Mouse (Mus musculus): Measurements from ENCODE around the gene C2cd3. TPM values are rescaled to one million over a fixed set of nuclear protein-coding genes. Genes with fewer than 3 reads are reported as not detected.

The C2cd3 gene
- polyA plus RNA-seq, 1 experiment, result 6.0 TPM

GRCm38 (mm10) chr7:100466781-100467510 is 94.9 kb downstream of the C2cd3 start:
- Histone ChIP-seq H3ac (ENCODE audit: control insufficient read depth, insufficient read length) (no peak overlapping the region), H3K4me3 (no peak overlapping the region), H3K79me2 (ENCODE audit: control insufficient read depth, insufficient read depth) (no peaks in the 10 kb centered on the region), H3K36me3 (ENCODE audit: control insufficient read depth, insufficient read depth) (no peaks in the 10 kb centered on the region), H3K27me3 (ENCODE audit: control insufficient read depth, insufficient read depth, insufficient read length) (no peaks in the 10 kb centered on the region), H3K4me2 (ENCODE audit: low read depth) (peak overlapping the region; percentile 76)
- TF ChIP-seq MAX (IDR thresholded peaks at IDR 0.05; ENCODE audit: low read depth) (no peak), REST (IDR thresholded peaks at IDR 0.05; ENCODE audit: insufficient read depth, insufficient read length) (no peak), SRF (IDR thresholded peaks at IDR 0.05; ENCODE audit: control insufficient read depth, insufficient read length, low read depth) (no peak), POLR2AphosphoS2 (IDR thresholded peaks at IDR 0.05; ENCODE audit: insufficient read length, low read depth) (no peak), TCF3 (IDR thresholded peaks at IDR 0.05; ENCODE audit: insufficient read length, low read depth) (no peak), CEBPB (IDR thresholded peaks at IDR 0.05; ENCODE audit: insufficient read depth, poor library complexity, severe bottlenecking) (no peak), E2F4 (IDR thresholded peaks at IDR 0.05; ENCODE audit: insufficient read depth) (no peak), MYOD1 (IDR thresholded peaks at IDR 0.05; ENCODE audit: control insufficient read depth in 1 of 3, insufficient read length in 2 of 3, low read depth in 2 of 3) (no peak), USF1 (IDR thresholded peaks at IDR 0.05; ENCODE audit: low read depth) (no peak), TCF12 (IDR thresholded peaks at IDR 0.05; ENCODE audit: insufficient read depth, poor library complexity, severe bottlenecking) (no peak), POLR2A (IDR thresholded peaks at IDR 0.05; ENCODE audit: insufficient read length, low read depth) (no peak), MYOG (IDR thresholded peaks at IDR 0.05; ENCODE audit: control insufficient read depth in 1 of 3, insufficient read depth in 1 of 3, insufficient read length in 2 of 3, low read depth in 2 of 3) (no peak)

GRCm38 (mm10) chr7:100468761-100469160 is 96.7 kb downstream of the C2cd3 start:
- H3K27me3 ChIP-seq (ENCODE audit: control insufficient read depth, insufficient read depth, insufficient read length), result no peaks in the 10 kb centered on the region
- no peak overlapping the region for H3K4me3 ChIP-seq
- no peaks in the 10 kb centered on the region for H3K36me3 ChIP-seq (ENCODE audit: control insufficient read depth, insufficient read depth)
- no peaks in the 10 kb centered on the region for H3K79me2 ChIP-seq (ENCODE audit: control insufficient read depth, insufficient read depth)
- no peak overlapping the region for H3K4me2 ChIP-seq (ENCODE audit: low read depth)
- TF ChIP-seq REST (IDR thresholded peaks at IDR 0.05; ENCODE audit: insufficient read depth, insufficient read length), result no peak
- no peak for TF ChIP-seq TCF3 (IDR thresholded peaks at IDR 0.05; ENCODE audit: insufficient read length, low read depth)
- no peak for TF ChIP-seq MAX (IDR thresholded peaks at IDR 0.05; ENCODE audit: low read depth)
- TF ChIP-seq E2F4 (IDR thresholded peaks at IDR 0.05; ENCODE audit: insufficient read depth), result no peak
- TF ChIP-seq MYOD1 (IDR thresholded peaks at IDR 0.05; ENCODE audit: control insufficient read depth in 1 of 3, insufficient read length in 2 of 3, low read depth in 2 of 3), result no peak
- TF ChIP-seq SRF (IDR thresholded peaks at IDR 0.05; ENCODE audit: control insufficient read depth, insufficient read length, low read depth), result no peak
- no peak for TF ChIP-seq POLR2A (IDR thresholded peaks at IDR 0.05; ENCODE audit: insufficient read length, low read depth)
- no peak for TF ChIP-seq CEBPB (IDR thresholded peaks at IDR 0.05; ENCODE audit: insufficient read depth, poor library complexity, severe bottlenecking)
- no peak for TF ChIP-seq POLR2AphosphoS2 (IDR thresholded peaks at IDR 0.05; ENCODE audit: insufficient read length, low read depth)
- TF ChIP-seq USF1 (IDR thresholded peaks at IDR 0.05; ENCODE audit: low read depth), result no peak
- TF ChIP-seq TCF12 (IDR thresholded peaks at IDR 0.05; ENCODE audit: insufficient read depth, poor library complexity, severe bottlenecking), result no peak
- no peak for TF ChIP-seq MYOG (IDR thresholded peaks at IDR 0.05; ENCODE audit: control insufficient read depth in 1 of 3, insufficient read depth in 1 of 3, insufficient read length in 2 of 3, low read depth in 2 of 3)
- no peak overlapping the region for H3ac ChIP-seq (ENCODE audit: control insufficient read depth, insufficient read length)

DNA sequence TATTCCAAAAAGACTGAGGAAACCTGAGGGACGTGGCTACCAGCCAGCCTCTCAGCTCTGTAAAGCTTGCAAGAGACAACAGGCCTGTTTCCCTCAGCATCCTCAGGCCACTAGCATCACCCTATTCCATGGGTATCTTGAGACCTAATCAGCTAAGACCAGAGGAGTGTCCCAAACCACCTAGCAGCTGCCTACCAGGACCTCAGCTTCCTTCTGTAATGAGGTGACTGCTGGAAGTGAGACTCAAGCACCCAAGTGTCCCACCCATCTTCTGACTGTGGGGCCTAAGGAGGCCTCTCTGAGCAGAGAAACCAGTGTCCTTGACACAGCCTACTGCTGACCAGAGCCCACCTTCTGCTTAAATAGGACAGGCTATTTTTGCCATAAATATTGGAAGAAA is 97.5 kb downstream of the C2cd3 start:
- TF ChIP-seq TCF12 (IDR thresholded peaks at IDR 0.05; ENCODE audit: insufficient read depth, poor library complexity, severe bottlenecking) (peak; percentile 47), CEBPB (IDR thresholded peaks at IDR 0.05; ENCODE audit: insufficient read depth, poor library complexity, severe bottlenecking) (no peak), SRF (IDR thresholded peaks at IDR 0.05; ENCODE audit: control insufficient read depth, insufficient read length, low read depth) (no peak), MYOD1 (IDR thresholded peaks at IDR 0.05; ENCODE audit: control insufficient read depth in 1 of 3, insufficient read length in 2 of 3, low read depth in 2 of 3) (peak in 2 of 3 experiments; percentile 60 to 84), MYOG (IDR thresholded peaks at IDR 0.05; ENCODE audit: control insufficient read depth in 1 of 3, insufficient read depth in 1 of 3, insufficient read length in 2 of 3, low read depth in 2 of 3) (peak; percentile 23 to 88 (median 77)), REST (IDR thresholded peaks at IDR 0.05; ENCODE audit: insufficient read depth, insufficient read length) (no peak)

GRCm38 (mm10) chr7:100470796-100471406 is 98.9 kb downstream of the C2cd3 start:
- no peak overlapping the region for H3ac ChIP-seq (ENCODE audit: control insufficient read depth, insufficient read length)
- H3K79me2 ChIP-seq (ENCODE audit: control insufficient read depth, insufficient read depth), result no peaks in the 10 kb centered on the region
- H3K4me3 ChIP-seq, result no peak overlapping the region
- TF ChIP-seq MAX (IDR thresholded peaks at IDR 0.05; ENCODE audit: low read depth) (no peak), REST (IDR thresholded peaks at IDR 0.05; ENCODE audit: insufficient read depth, insufficient read length) (no peak), MYOG (IDR thresholded peaks at IDR 0.05; ENCODE audit: control insufficient read depth in 1 of 3, insufficient read depth in 1 of 3, insufficient read length in 2 of 3, low read depth in 2 of 3) (no peak)
- H3K27me3 ChIP-seq (ENCODE audit: control insufficient read depth, insufficient read depth, insufficient read length), result no peaks in the 10 kb centered on the region
- H3K36me3 ChIP-seq (ENCODE audit: control insufficient read depth, insufficient read depth), result no peaks in the 10 kb centered on the region
- H3K4me2 ChIP-seq (ENCODE audit: low read depth), result no peak overlapping the region

More for the DNA sequence above, 97.5 kb downstream of the C2cd3 start:
- no peaks in the 10 kb centered on the region for H3K36me3 ChIP-seq (ENCODE audit: control insufficient read depth, insufficient read depth)
- no peak overlapping the region for H3ac ChIP-seq (ENCODE audit: control insufficient read depth, insufficient read length)
- no peaks in the 10 kb centered on the region for H3K79me2 ChIP-seq (ENCODE audit: control insufficient read depth, insufficient read depth)
- no peak overlapping the region for H3K4me3 ChIP-seq
- H3K27me3 ChIP-seq (ENCODE audit: control insufficient read depth, insufficient read depth, insufficient read length), result no peaks in the 10 kb centered on the region
- H3K4me2 ChIP-seq (ENCODE audit: low read depth), result peak overlapping the region; percentile 24
